Mouse (Mus musculus) MEL (cell line): ENCODE data around the gene Eng. TPM values are rescaled to one million over a fixed set of nuclear protein-coding genes. Genes with fewer than 3 reads are reported as not detected.

Experiments used
- DNase-seq: peaks from one replicate; pipeline ENCODE4 v3.0.0; 2011; ENCODE audit warnings: low read depth, low spot score
- H3K27ac ChIP-seq: 2 replicates; pipeline ENCODE4 v1.5.1; 2012; ENCODE audit warnings: low read depth, mild to moderate bottlenecking, control low read depth, low read length, moderate library complexity; ENCODE audit not compliant: control insufficient read depth
- H3K27me3 ChIP-seq, 2 experiments: fragments of 150-350 bp in 1 of 2; sonication (generic) in 1 of 2; 2 replicates each; pipeline ENCODE4 v1.6.1; 2012; ENCODE audit warnings: low read length in 2 of 2, mild to moderate bottlenecking in 2 of 2, improper control_type of control experiment in 1 of 2, moderate library complexity in 1 of 2; ENCODE audit not compliant: insufficient read depth in 2 of 2, control insufficient read depth in 1 of 2
- H3K36me3 ChIP-seq, 2 experiments: 2 replicates each; pipeline ENCODE4 v1.6.1; 2012 to 2014; ENCODE audit warnings: low read length in 2 of 2, improper control_type of control experiment in 1 of 2, inconsistent platforms in 1 of 2, mild to moderate bottlenecking in 1 of 2; ENCODE audit not compliant: insufficient read depth in 2 of 2, control insufficient read depth in 1 of 2
- H3K4me1 ChIP-seq, 2 experiments: fragments of 150-350 bp in 1 of 2; sonication (generic) in 1 of 2; 2 replicates each; pipeline ENCODE4 v1.6.1; 2012; ENCODE audit warnings: low read length in 2 of 2, improper control_type of control experiment in 1 of 2, mild to moderate bottlenecking in 1 of 2; ENCODE audit not compliant: insufficient read depth in 2 of 2, control insufficient read depth in 1 of 2
- H3K4me3 ChIP-seq, 2 experiments: fragments of 150-350 bp in 1 of 2; sonication (generic) in 1 of 2; 2 replicates each; pipeline ENCODE4 v1.5.1; 2012; ENCODE audit warnings: low read depth in 2 of 2, low read length in 2 of 2, mild to moderate bottlenecking in 2 of 2, moderate library complexity in 2 of 2, control low read depth in 1 of 2, improper control_type of control experiment in 1 of 2; ENCODE audit not compliant: control insufficient read depth in 1 of 2, insufficient read depth in 1 of 2
- H3K79me2 ChIP-seq: 2 replicates; pipeline ENCODE4 v1.6.1; 2012; ENCODE audit warnings: mild to moderate bottlenecking, low read length, moderate library complexity; ENCODE audit not compliant: control insufficient read depth, poor library complexity, insufficient read depth
- H3K9ac ChIP-seq: 2 replicates; pipeline ENCODE4 v1.6.1; 2012; ENCODE audit warnings: low read depth, mild to moderate bottlenecking, control low read depth, low read length, moderate library complexity; ENCODE audit not compliant: control insufficient read depth, poor library complexity, severe bottlenecking
- H3K9me3 ChIP-seq: fragments of 150-350 bp; sonication (generic); replicated peaks from 2 replicates; pipeline ENCODE4 v1.6.1; 2012; ENCODE audit warnings: mild to moderate bottlenecking, low read length, improper control_type of control experiment, moderate library complexity; ENCODE audit not compliant: insufficient read depth
- BHLHE40 ChIP-seq: IDR thresholded peaks from 2 replicates; pipeline ENCODE4 v1.6.1; 2012; ENCODE audit warnings: low read depth, mild to moderate bottlenecking, inconsistent platforms, low read length, improper control_type of control experiment, borderline replicate concordance
- CHD1 ChIP-seq: IDR thresholded peaks from 2 replicates; pipeline ENCODE4 v1.6.1; 2012; ENCODE audit warnings: low read depth, mild to moderate bottlenecking, inconsistent platforms, low read length, improper control_type of control experiment
- CTCF ChIP-seq, 3 experiments: IDR thresholded peaks in 2 of 3; conservative IDR thresholded peaks in 1 of 3; 2 replicates each; pipeline ENCODE4 v1.5.1; 2011 to 2012; ENCODE audit warnings: low read length in 3 of 3, low read depth in 2 of 3, mild to moderate bottlenecking in 2 of 3, improper control_type of control experiment in 1 of 3, inconsistent platforms in 1 of 3, mixed read lengths in 1 of 3, moderate library complexity in 1 of 3; ENCODE audit not compliant: control insufficient read depth in 1 of 3, insufficient read depth in 1 of 3, poor library complexity in 1 of 3, severe bottlenecking in 1 of 3
- ELF1 ChIP-seq: IDR thresholded peaks from 2 replicates; pipeline ENCODE4 v1.6.1; 2014; ENCODE audit warnings: low read depth, mild to moderate bottlenecking, inconsistent platforms, low read length, improper control_type of control experiment, moderate library complexity
- ETS1 ChIP-seq: IDR thresholded peaks from 2 replicates; pipeline ENCODE4 v1.6.1; 2012; ENCODE audit warnings: low read depth, mild to moderate bottlenecking, inconsistent platforms, low read length, improper control_type of control experiment, moderate library complexity
- JUND ChIP-seq: IDR thresholded peaks from 2 replicates; pipeline ENCODE4 v1.6.1; 2011; ENCODE audit warnings: low read depth, mild to moderate bottlenecking, improper control_type of control experiment, low read length
- MAFK ChIP-seq: IDR thresholded peaks from 2 replicates; pipeline ENCODE4 v1.6.1; 2011; ENCODE audit warnings: low read depth, mild to moderate bottlenecking, low read length, improper control_type of control experiment, borderline replicate concordance
- MAX ChIP-seq: IDR thresholded peaks from 2 replicates; pipeline ENCODE4 v1.6.1; 2011; ENCODE audit warnings: low read length, improper control_type of control experiment
- MAZ ChIP-seq: IDR thresholded peaks from 2 replicates; pipeline ENCODE4 v1.6.1; 2012; ENCODE audit warnings: low read depth, mild to moderate bottlenecking, inconsistent platforms, low read length, improper control_type of control experiment
- MXI1 ChIP-seq: IDR thresholded peaks from 2 replicates; pipeline ENCODE4 v1.6.1; 2011; ENCODE audit warnings: mild to moderate bottlenecking, low read depth, low read length, improper control_type of control experiment
- MYB ChIP-seq: IDR thresholded peaks from 2 replicates; pipeline ENCODE4 v1.6.1; 2011; ENCODE audit warnings: mild to moderate bottlenecking, low read depth, low read length, improper control_type of control experiment
- MYC ChIP-seq: IDR thresholded peaks from 2 replicates; pipeline ENCODE4 v1.6.1; 2011; ENCODE audit warnings: low read depth, mild to moderate bottlenecking, low read length, improper control_type of control experiment, moderate library complexity
- NRF1 ChIP-seq: IDR thresholded peaks from 2 replicates; pipeline ENCODE4 v1.6.1; 2014; ENCODE audit warnings: low read depth, mild to moderate bottlenecking, inconsistent platforms, low read length, improper control_type of control experiment, moderate library complexity; ENCODE audit not compliant: poor library complexity, insufficient read depth, severe bottlenecking
- POLR2A ChIP-seq, 2 experiments: IDR thresholded peaks; 2 replicates each; pipeline ENCODE4 v1.6.1; 2011 to 2012; ENCODE audit warnings: low read length in 2 of 2, mild to moderate bottlenecking in 2 of 2, control low read depth in 1 of 2, improper control_type of control experiment in 1 of 2, low read depth in 1 of 2, moderate library complexity in 1 of 2; ENCODE audit not compliant: control insufficient read depth in 1 of 2, insufficient read depth in 1 of 2, poor library complexity in 1 of 2
- POLR2AphosphoS2 ChIP-seq: IDR thresholded peaks from 2 replicates; pipeline ENCODE4 v1.6.1; 2011; ENCODE audit warnings: low read length, improper control_type of control experiment
- POLR2AphosphoS5 ChIP-seq: IDR thresholded peaks from 2 replicates; pipeline ENCODE4 v1.6.1; 2012; ENCODE audit warnings: low read depth, borderline replicate concordance, mild to moderate bottlenecking, inconsistent platforms, low read length, moderate library complexity, mixed read lengths
- SIN3A ChIP-seq: IDR thresholded peaks from 2 replicates; pipeline ENCODE4 v1.6.1; 2012; ENCODE audit warnings: low read length, improper control_type of control experiment, inconsistent platforms
- SMC3 ChIP-seq: IDR thresholded peaks from 2 replicates; pipeline ENCODE4 v1.6.1; 2011; ENCODE audit warnings: low read depth, low read length, improper control_type of control experiment
- TAL1 ChIP-seq: IDR thresholded peaks from 2 replicates; pipeline ENCODE4 v1.6.1; 2012; ENCODE audit warnings: mild to moderate bottlenecking, inconsistent platforms, low read length, moderate library complexity, mixed read lengths
- TCF12 ChIP-seq: IDR thresholded peaks from 2 replicates; pipeline ENCODE4 v1.6.1; 2014; ENCODE audit warnings: low read depth, mild to moderate bottlenecking, inconsistent platforms, low read length, improper control_type of control experiment, moderate library complexity
- ZKSCAN1 ChIP-seq: IDR thresholded peaks from 2 replicates; pipeline ENCODE4 v1.6.1; 2012; ENCODE audit warnings: low read depth, mild to moderate bottlenecking, inconsistent platforms, low read length, improper control_type of control experiment, moderate library complexity
- ZMIZ1 ChIP-seq: IDR thresholded peaks from 2 replicates; pipeline ENCODE4 v1.6.1; 2012; ENCODE audit warnings: low read depth, mild to moderate bottlenecking, inconsistent platforms, low read length, improper control_type of control experiment, moderate library complexity
- polyA plus RNA-seq, 2 experiments: library from polyadenylated mRNA; stranded (reverse) in 1 of 2; unstranded in 1 of 2; fragments of >175 nt in 1 of 2; fragments of >200 nt in 1 of 2; gene quantifications; 2 replicates each; pipeline versions ENCODE4 v1.2.1 to v1.2.4; 2012; ENCODE audit warnings: low replicate concordance in 2 of 2, low read depth in 1 of 2; ENCODE audit not compliant: insufficient read length in 2 of 2, insufficient read depth in 1 of 2, missing spikeins in 1 of 2
- total RNA-seq: library from RNA; depleted of rRNA; stranded (reverse); fragments of 300-350 nt; gene quantifications from 2 replicates; pipeline ENCODE4 v1.2.3, GENCODE M21; 2012

Eng gene
- total and polyA plus RNA-seq, 3 experiments = 0.73 to 1.0 TPM; not detected in 1

- Histone ChIP-seq H3K9me3 (no peaks in the 10 kb centered on the region), H3K79me2 (no peaks in the 10 kb centered on the region), H3K27ac (no peak overlapping the region), H3K9ac (no peak overlapping the region), H3K4me3 (no peak overlapping the region), H3K36me3 (no peaks in the 10 kb centered on the region), H3K4me1 (0 out of 4 replicates have a peak, but pooled peaks cover 0 to 4% of the 10 kb centered on the region in 2 experiments), H3K27me3 (no peaks in the 10 kb centered on the region)
- no peak for TF ChIP-seq TCF12
- TF ChIP-seq MAFK = no peak
- TF ChIP-seq JUND = no peak
- TF ChIP-seq SIN3A = no peak
- no peak for TF ChIP-seq POLR2A (IDR thresholded peaks at IDR 0.05; ENCODE audit: control insufficient read depth in 1 of 2, insufficient read depth in 1 of 2, low read depth in 1 of 2, low read length in 2 of 2, poor library complexity in 1 of 2)
- TF ChIP-seq MYC = no peak
- TF ChIP-seq SMC3 = no peak
- no peak for TF ChIP-seq TAL1
- no peak for TF ChIP-seq CHD1
- TF ChIP-seq MAX = no peak
- TF ChIP-seq ELF1 = no peak
- TF ChIP-seq ZMIZ1 = no peak
- no peak for DNase-seq
Measured at GRCm38 (mm10) chr2:32647366-32647765, 971 bp downstream of the Eng start.

GRCm38 (mm10) chr2:32653764-32654163 is 7.4 kb downstream of the Eng start:
- Histone ChIP-seq H3K79me2 (no peaks in the 10 kb centered on the region), H3K9ac (no peak overlapping the region), H3K4me3 (no peak overlapping the region), H3K27me3 (no peaks in the 10 kb centered on the region), H3K27ac (no peak overlapping the region), H3K9me3 (no peaks in the 10 kb centered on the region), H3K36me3 (peaks cover 0 to 6% of the 10 kb centered on the region in 2 experiments; a peak in 2 of 4 replicates), H3K4me1 (peaks cover 7% of the 10 kb centered on the region in 2 experiments)
- DNase-seq = no peak
- no peak for TF ChIP-seq ETS1

DNA sequence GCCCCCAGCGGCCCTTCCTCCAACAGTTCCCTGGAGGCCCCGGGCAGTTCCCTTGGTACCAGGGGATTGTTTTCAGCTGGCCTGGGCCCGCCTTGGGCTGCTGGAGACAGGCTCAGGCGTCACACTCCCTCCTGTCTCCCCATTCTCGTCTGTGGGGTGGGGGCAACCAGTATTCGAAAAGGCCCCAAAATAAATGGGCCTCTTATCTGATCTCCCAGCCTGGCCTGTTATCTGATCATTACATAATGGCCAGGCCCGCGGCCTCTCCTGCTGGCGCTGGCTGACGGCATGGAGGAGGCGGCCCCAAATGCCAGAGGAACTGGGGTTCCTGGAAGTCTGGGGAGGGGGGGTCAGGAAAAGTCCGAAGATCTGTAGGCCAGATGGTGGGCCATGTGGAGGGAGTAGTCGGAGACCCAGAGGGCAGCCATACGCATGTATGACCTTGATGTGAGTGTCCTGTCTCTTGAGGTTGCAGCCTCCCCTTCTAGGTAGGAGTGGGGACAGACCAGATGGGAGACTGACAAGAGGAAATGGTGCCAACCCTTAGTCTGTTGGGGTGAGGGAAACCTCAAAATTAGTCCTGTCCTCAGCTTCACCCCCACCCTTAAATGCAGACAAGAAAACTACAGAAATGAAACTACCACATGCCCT is 8.5 kb downstream of the Eng start:
- H3K27ac ChIP-seq = no peak overlapping the region
- TF ChIP-seq MYB = no peak
- no peak for TF ChIP-seq POLR2AphosphoS2
- TF ChIP-seq ZKSCAN1 = no peak
- TF ChIP-seq MAZ = no peak
- TF ChIP-seq BHLHE40 = no peak
- TF ChIP-seq TAL1 = no peak
- TF ChIP-seq CTCF (IDR thresholded peaks at IDR 0.05 in 2 of 3, conservative IDR thresholded peaks at IDR 0.05 in 1 of 3; ENCODE audit: control insufficient read depth in 1 of 3, insufficient read depth in 1 of 3, low read depth in 2 of 3, low read length in 3 of 3, poor library complexity in 1 of 3, severe bottlenecking in 1 of 3) = no peak
- no peak for TF ChIP-seq MXI1
- no peak for TF ChIP-seq POLR2AphosphoS5
- no peak for TF ChIP-seq JUND
- no peak for TF ChIP-seq NRF1
- TF ChIP-seq, all 39 proteins: peak for 0
- Histone ChIP-seq H3K4me1 (peaks cover 15% of the 10 kb centered on the region in 2 experiments), H3K9ac (no peak overlapping the region), H3K27me3 (no peaks in the 10 kb centered on the region), H3K36me3 (peaks cover 0 to 15% of the 10 kb centered on the region in 2 experiments; a peak in 2 of 4 replicates), H3K9me3 (no peaks in the 10 kb centered on the region), H3K79me2 (no peaks in the 10 kb centered on the region), H3K4me3 (no peak overlapping the region)
- DNase-seq = no peak
